Mouse (Mus musculus): ENCODE measurements around the gene Prkn. TPM values are rescaled to one million over a fixed set of nuclear protein-coding genes. Genes with fewer than 3 reads are reported as not detected.

Prkn gene
- polyA plus RNA-seq, 1 experiment from 2014 or later, result 2.4 TPM

DNA sequence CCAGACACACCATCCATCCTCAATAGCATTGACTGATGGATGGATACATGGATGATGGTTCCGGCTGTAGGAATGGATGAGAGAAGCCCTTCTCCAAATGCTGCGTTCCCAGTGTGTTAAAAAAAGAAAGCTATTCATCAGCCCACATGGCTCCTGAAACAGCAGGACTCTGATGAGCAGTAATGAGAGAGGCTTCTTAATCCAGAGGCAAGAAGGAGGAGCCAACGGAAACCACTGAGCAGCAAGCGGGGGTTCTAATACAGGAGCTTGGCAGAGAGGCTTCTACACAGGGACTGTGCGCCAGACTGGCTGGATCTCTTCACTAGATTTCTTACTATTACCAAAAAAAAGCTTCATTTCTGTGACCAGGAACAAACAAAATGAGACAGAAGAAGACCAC lies 1093.6 kb downstream of the Prkn start:
- Histone ChIP-seq H3K27me3 (no peaks in the 10 kb centered on the region), H3K4me3 (no peak overlapping the region), H3K36me3 (no peaks in the 10 kb centered on the region), H3K27ac (no peak overlapping the region), H3K4me2 (replicated peaks) (no peak overlapping the region), H3K9me3 (replicated peaks) (no peaks in the 10 kb centered on the region), H3K4me1 (no peaks in the 10 kb centered on the region), H3K9ac (no peak overlapping the region)
- 75% methylated on average over 5 of the region's 5 CpGs for WGBS
- ATAC-seq (ENCODE audit: low FRiP score), result no peak

DNA sequence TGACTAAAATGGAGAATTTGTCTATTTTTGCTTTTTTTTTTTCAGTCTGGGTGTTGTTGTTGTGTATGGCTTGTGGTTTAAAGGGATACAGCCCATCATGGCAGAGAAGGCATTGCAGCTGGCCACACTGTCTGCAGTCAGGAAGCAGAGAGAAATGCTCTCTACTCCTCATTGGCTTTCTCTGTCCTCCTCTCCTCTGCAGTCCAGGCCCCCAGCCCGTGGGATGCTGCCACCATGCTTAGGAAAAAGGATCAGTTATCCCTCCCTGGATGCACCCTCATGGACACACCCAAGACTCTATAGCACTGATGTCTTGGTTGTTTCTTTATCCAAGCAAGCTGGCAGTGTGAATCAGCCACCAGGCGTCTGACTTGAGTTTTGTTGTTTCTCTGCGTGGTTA lies 1107.3 kb downstream of the Prkn start:
- Histone ChIP-seq H3K4me3 (no peak overlapping the region), H3K9ac (no peak overlapping the region), H3K36me3 (no peaks in the 10 kb centered on the region), H3K27me3 (no peaks in the 10 kb centered on the region), H3K4me1 (0 out of 2 replicates have a peak, but pooled peaks cover 5% of the 10 kb centered on the region), H3K4me2 (replicated peaks) (no peak overlapping the region), H3K9me3 (replicated peaks) (no peaks in the 10 kb centered on the region), H3K27ac (no peak overlapping the region)
- no peak for ATAC-seq (ENCODE audit: low FRiP score)
- 87% methylated on average over 3 of the region's 3 CpGs for WGBS

DNA sequence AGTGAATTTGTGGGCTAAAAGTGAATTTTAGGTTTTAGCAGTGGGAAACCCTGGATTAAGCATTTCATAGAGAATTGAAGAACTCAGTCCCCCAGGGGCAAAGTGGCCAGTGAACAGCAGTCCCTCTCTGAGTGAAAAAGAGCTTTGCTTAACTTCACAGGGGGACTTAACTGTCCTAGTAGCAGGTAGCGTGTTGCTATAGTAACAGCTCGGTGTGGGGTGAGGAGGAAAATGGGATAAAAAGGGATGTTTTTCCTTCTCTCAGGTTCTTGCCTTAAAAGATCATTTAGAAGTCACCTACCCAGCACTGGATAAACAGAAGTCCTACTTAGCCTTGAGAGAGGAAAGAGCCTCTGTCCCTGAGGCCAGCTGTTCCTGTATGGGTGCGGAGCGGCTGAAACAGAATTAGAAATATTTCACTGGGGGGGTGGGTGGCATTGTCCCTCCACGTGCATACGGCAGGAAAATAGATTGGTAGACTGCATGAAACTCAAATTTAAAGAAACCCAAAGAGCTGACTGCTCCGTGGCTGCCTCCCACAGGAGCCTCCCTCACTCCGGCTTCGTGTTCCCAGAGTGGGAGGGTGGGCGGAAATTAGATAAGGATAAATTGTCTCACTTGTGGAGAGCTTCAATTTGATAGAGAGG lies 1109.5 kb downstream of the Prkn start:
- H3K9ac ChIP-seq, result no peak overlapping the region
- no peak overlapping the region for H3K27ac ChIP-seq
- H3K4me2 ChIP-seq (replicated peaks), result no peak overlapping the region
- no peaks in the 10 kb centered on the region for H3K9me3 ChIP-seq (replicated peaks)
- no peak overlapping the region for H3K4me3 ChIP-seq
- no peak for ATAC-seq (ENCODE audit: low FRiP score)
- WGBS, result 63% methylated on average over 10 of the region's 10 CpGs
- H3K27me3 ChIP-seq, result no peaks in the 10 kb centered on the region
- H3K36me3 ChIP-seq, result no peaks in the 10 kb centered on the region
- 0 out of 2 replicates have a peak, but pooled peaks cover 5% of the 10 kb centered on the region for H3K4me1 ChIP-seq

DNA sequence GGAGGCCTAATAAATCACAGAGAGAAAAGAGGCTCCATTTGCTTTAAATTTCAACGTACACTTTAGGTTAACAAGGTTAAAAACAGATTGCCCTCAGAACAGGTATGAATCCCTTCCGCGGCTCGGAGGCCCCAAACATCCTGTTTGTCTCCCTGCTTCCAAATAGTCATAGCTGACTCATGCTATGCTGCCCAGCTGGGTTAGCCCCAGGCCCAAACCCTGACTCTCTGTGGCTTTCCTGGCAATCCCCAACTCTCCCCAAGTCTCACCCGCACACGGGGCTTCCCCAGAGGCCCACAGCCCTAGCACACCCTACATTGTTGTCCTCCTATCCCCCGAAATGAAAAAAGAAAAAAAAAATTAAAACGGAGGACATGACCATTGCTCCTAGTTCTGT lies 1110.0 kb downstream of the Prkn start:
- WGBS, result 75% methylated on average over 8 of the region's 8 CpGs
- Histone ChIP-seq H3K4me3 (no peak overlapping the region), H3K36me3 (no peaks in the 10 kb centered on the region), H3K27ac (no peak overlapping the region), H3K9ac (no peak overlapping the region), H3K4me1 (0 out of 2 replicates have a peak, but pooled peaks cover 5% of the 10 kb centered on the region), H3K27me3 (no peaks in the 10 kb centered on the region), H3K9me3 (replicated peaks) (no peaks in the 10 kb centered on the region), H3K4me2 (replicated peaks) (no peak overlapping the region)
- no peak for ATAC-seq (ENCODE audit: low FRiP score)

DNA sequence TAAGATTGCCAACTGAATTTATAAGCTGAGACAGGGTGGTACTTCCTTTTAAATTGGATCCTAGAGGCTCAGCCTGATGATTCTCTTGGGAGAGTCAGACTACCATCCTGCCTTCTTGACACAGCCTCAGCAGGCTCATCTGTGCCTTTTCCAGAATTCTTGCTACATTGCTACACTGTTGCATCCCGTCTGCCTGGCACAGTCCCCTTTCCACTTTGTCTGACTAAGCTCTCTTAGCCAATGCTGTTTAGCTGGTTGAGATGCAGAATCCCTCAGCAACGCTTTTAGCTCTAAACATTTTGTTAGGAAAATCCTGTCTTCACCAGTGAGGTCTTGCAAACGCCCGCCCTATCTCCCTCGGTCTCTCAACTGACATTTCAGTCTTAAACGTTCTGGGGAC lies 1115.1 kb downstream of the Prkn start:
- 81% methylated on average over 6 of the region's 6 CpGs for WGBS
- Histone ChIP-seq H3K27ac (no peak overlapping the region), H3K4me1 (peaks cover 7% of the 10 kb centered on the region), H3K9me3 (replicated peaks) (0 out of 2 replicates have a peak, but pooled peaks cover 4% of the 10 kb centered on the region), H3K9ac (no peak overlapping the region), H3K36me3 (no peaks in the 10 kb centered on the region), H3K4me3 (no peak overlapping the region), H3K27me3 (no peaks in the 10 kb centered on the region), H3K4me2 (replicated peaks) (no peak overlapping the region)
- no peak for ATAC-seq (ENCODE audit: low FRiP score)

DNA sequence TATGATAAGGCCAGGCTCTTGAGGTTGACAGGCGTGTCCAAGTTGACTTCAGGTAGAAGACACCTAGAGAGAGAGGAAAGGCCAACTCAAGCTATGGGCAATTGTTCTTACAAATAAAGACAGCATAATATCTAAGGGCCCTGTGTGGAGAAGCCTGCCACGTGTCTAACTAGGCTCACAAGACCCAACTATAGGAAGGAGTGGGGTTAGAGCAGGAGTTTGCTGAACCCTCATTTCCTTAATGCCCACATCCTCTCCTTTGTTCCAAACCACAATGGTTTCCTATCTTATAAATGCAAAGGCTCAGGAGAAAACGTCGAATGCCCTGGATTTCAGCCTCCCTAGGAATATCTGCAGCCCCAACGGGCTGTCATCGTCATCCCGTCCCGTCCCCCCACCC lies 1120.3 kb downstream of the Prkn start:
- Histone ChIP-seq H3K4me3 (no peak overlapping the region), H3K9ac (no peak overlapping the region), H3K36me3 (no peaks in the 10 kb centered on the region), H3K9me3 (replicated peaks) (0 out of 2 replicates have a peak, but pooled peaks cover 4% of the 10 kb centered on the region), H3K4me1 (peaks cover 12% of the 10 kb centered on the region), H3K27ac (no peak overlapping the region), H3K27me3 (no peaks in the 10 kb centered on the region), H3K4me2 (replicated peaks) (no peak overlapping the region)
- no peak for ATAC-seq (ENCODE audit: low FRiP score)
- WGBS, result 84% methylated on average over 8 of the region's 8 CpGs

DNA sequence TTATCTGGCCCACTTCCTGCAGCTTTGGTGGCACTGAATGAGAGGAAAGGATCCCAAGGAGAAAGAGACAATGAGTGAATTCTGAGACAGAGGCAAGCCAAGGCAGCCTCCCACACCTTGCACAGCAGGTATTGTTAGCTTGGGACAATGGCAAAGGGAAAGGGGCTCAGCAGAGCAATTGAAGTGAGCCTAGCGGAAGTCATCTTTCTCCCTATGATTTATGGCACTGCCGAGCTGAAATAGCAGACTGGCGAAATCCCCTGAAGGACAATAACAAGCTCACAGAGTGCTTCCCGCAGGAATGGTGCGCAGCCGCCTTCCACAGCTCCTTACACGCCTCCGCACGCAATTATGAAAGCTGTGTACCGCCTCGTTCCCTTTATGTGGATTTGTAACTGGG lies 1122.6 kb downstream of the Prkn start:
- H3K4me1 ChIP-seq, result peaks cover 5% of the 10 kb centered on the region; the same call in 1 of the 2 replicates
- H3K9ac ChIP-seq, result no peak overlapping the region
- H3K9me3 ChIP-seq (replicated peaks), result peaks cover 10% of the 10 kb centered on the region; the same call in 1 of the 2 replicates
- ATAC-seq (ENCODE audit: low FRiP score), result no peak
- 35% methylated on average over 11 of the region's 11 CpGs for WGBS
- H3K36me3 ChIP-seq, result no peaks in the 10 kb centered on the region
- no peaks in the 10 kb centered on the region for H3K27me3 ChIP-seq
- peak overlapping the region; percentile 77 for H3K27ac ChIP-seq
- H3K4me3 ChIP-seq, result no peak overlapping the region
- H3K4me2 ChIP-seq (replicated peaks), result peak overlapping the region; percentile 30; the same call in 1 of the 2 replicates

DNA sequence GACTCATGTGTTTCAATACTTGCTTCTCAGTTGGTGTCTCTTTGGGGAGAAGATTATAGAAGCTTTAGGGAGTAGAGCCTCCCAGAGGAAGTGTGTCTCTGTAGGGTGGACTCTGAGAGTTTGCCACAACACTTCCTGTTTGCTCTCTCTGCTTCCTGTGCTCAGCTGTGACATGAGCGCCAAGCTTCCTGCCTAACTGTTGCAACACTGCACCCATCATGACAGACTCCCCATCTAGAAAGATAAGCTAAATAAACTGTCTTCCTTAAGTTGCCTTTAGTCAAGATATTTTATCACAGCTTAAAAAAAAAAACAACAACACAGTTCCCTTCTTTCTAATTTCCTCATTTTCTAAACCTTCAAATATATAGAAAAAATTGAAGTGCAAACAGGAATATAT lies 1130.0 kb downstream of the Prkn start:
- no peak for ATAC-seq (ENCODE audit: low FRiP score)
- Histone ChIP-seq H3K27ac (no peak overlapping the region), H3K9ac (no peak overlapping the region), H3K4me1 (peaks cover 3% of the 10 kb centered on the region), H3K4me2 (replicated peaks) (no peak overlapping the region), H3K4me3 (no peak overlapping the region), H3K27me3 (peaks cover 4% of the 10 kb centered on the region; the same call in 1 of the 2 replicates), H3K36me3 (no peaks in the 10 kb centered on the region), H3K9me3 (replicated peaks) (peaks cover 6% of the 10 kb centered on the region; the same call in 1 of the 2 replicates)
- WGBS, result 95% methylated on average over 1 of the region's 1 CpGs

DNA sequence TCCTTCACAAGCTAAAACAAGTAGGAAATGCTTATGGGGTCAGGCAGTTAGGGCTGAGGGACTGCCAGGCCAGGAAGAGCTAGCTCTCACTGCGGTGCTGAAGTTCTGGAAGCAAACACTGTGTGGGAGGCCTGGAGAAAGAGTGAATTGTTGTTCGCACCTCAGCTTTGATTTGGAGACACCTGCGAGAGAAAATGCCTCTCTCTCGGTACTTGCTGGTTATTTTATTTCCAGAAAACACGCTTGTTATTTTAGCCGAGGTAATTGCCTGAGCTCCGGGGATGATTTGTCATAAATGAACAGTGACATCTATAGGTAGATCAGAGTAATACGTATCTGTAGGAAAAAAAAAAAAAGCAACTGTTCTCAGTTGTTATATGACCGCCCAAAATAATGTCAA lies 1132.4 kb downstream of the Prkn start:
- H3K4me1 ChIP-seq, result peaks cover 6% of the 10 kb centered on the region
- ATAC-seq (ENCODE audit: low FRiP score), result no peak
- H3K27me3 ChIP-seq, result peaks cover 8% of the 10 kb centered on the region
- 12% methylated on average over 9 of the region's 9 CpGs for WGBS
- peak overlapping the region; percentile 35 for H3K4me2 ChIP-seq (replicated peaks)
- H3K27ac ChIP-seq, result no peak overlapping the region
- no peaks in the 10 kb centered on the region for H3K36me3 ChIP-seq
- H3K9me3 ChIP-seq (replicated peaks), result peaks cover 1% of the 10 kb centered on the region; the same call in 1 of the 2 replicates
- H3K9ac ChIP-seq, result no peak overlapping the region
- no peak overlapping the region for H3K4me3 ChIP-seq

DNA sequence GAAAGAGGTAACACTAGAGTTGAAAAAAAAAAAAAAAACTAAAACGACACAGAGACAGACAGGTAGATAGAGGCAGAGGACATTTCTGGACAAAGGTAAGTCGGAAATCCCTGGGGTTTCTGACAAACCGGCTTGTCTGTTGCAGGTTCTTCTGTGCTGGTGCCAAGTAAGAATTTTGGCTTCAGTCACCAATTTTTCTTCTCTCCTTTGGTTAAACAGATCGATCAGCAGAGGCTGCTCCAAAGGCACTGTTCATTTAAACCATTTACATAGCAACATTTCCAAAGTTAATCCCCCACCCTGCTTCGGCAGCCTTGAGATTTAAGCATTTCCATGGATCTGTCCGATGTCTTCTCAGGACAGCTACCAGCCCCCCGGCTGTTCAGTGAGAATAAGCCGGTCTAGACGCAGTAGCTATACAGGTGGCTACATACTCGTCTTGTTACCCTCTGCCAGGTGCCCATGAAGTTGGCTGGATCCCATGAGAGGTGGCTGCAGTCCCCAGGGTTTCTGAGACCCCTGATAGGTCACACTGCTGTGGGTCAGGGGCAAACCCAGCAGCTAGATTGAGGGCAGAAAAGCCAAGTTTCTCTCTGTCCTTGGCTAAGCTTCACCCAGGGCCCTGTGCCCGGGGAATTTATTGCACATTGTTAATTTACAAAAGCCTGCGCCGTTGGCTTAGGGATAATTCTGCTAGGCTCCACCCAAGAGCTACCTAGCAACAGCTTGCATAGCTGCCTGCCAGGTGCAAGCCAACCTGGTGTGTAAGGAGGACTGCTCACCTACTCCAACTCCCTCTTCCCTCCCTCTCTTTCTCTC lies 1133.0 kb downstream of the Prkn start:
- Histone ChIP-seq H3K9me3 (replicated peaks) (no peaks in the 10 kb centered on the region), H3K4me3 (no peak overlapping the region), H3K27ac (no peak overlapping the region), H3K27me3 (peaks cover 8% of the 10 kb centered on the region), H3K4me2 (replicated peaks) (no peak overlapping the region), H3K36me3 (no peaks in the 10 kb centered on the region), H3K4me1 (peaks cover 10% of the 10 kb centered on the region), H3K9ac (no peak overlapping the region)
- 67% methylated on average over 13 of the region's 13 CpGs for WGBS
- no peak for ATAC-seq (ENCODE audit: low FRiP score)

DNA sequence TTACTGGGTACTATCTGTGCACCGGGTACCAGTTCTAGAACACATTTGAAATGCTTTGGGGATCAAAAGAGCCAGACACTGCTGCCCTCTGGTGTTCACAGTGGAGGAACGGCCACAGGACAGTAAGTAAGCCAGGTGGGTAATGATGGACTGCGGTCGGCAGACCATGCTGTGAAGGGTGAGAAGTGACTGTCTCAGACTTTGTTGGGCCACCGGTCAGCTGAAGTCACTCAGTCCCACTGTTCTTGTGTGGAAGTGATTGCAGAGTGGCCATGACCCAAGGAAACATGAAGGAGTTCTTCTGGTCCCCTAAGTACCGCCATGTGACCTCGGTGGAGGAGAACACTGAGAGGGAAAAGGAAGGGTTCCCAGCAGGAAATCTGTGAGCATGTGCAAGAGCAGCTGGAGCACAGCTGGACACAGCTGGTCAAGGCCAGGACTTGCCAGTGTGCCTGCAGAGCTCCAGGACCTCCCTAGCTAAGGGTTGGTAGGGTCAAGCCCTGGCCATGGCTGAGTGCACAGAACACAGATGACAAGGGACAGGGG lies 1135.0 kb downstream of the Prkn start:
- peak; percentile 14; the same call in 1 of the 2 replicates for ATAC-seq (ENCODE audit: low FRiP score)
- Histone ChIP-seq H3K27me3 (peaks cover 8% of the 10 kb centered on the region), H3K9me3 (replicated peaks) (no peaks in the 10 kb centered on the region), H3K4me1 (peaks cover 15% of the 10 kb centered on the region), H3K36me3 (no peaks in the 10 kb centered on the region), H3K27ac (no peak overlapping the region), H3K9ac (no peak overlapping the region), H3K4me3 (no peak overlapping the region), H3K4me2 (replicated peaks) (no peak overlapping the region)
- WGBS, result 44% methylated on average over 7 of the region's 7 CpGs

DNA sequence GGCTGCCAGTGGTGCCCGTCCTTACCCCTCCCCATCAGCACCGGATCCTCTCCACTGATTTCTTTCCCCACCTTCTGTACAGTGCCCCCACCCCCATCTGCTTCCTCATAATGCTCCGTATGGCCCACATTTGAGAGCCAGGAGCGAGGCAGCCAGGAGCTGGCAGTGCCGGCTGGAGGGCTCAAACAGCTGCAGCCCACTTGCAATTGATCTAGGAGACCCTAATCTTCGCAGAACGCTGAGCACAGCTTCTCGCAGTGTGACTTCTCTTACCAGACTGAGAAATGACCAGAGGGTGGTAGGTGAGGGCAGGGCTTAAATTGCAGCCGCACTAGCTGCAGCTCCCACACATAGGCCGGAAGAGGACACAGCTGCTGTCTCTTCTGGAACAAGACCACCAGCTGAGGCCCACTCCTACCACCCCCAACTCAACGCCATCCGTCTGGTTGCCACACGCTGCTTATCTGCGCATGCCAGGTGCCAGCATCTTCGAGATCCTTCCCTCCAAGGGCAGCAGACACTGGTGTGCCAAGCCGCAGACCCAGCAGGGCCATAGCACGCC lies 1138.2 kb downstream of the Prkn start:
- ATAC-seq (ENCODE audit: low FRiP score), result peak; percentile 61; the same call in 1 of the 2 replicates
- Histone ChIP-seq H3K9ac (no peak overlapping the region), H3K4me3 (no peak overlapping the region), H3K36me3 (no peaks in the 10 kb centered on the region), H3K9me3 (replicated peaks) (no peaks in the 10 kb centered on the region), H3K4me1 (peaks cover 12% of the 10 kb centered on the region), H3K27me3 (peaks cover 7% of the 10 kb centered on the region), H3K4me2 (replicated peaks) (no peak overlapping the region), H3K27ac (0 out of 2 replicates have a peak overlapping the region, but pooled peaks have one; percentile 41)
- whole genome bisulfite sequencing, result 32% methylated on average over 17 of the region's 17 CpGs

Measured in hindbrain, embryonic 12.5 days (tissue).